Mouse (Mus musculus) lung, adult 2 months (tissue): ENCODE data around the gene Ern1. TPM values are rescaled to one million over a fixed set of nuclear protein-coding genes. Genes with fewer than 3 reads are reported as not detected.
A peak's percentile ranks its signal among the peaks of the same experiment; 100 is the strongest.
"Not testable (repeated sequence)": the region's sequence is repeated elsewhere in the genome, so short reads cannot be mapped to it uniquely, and the experiment has no call there.

Source experiments
- DNase-seq: peaks from one replicate; pipeline ENCODE4 v3.0.0; 2022
- H3K4me1 ChIP-seq: fragments of 200-500 bp; 2 replicates; pipeline ENCODE4 v1.6.1; 2011; ENCODE audit warnings: low read length; ENCODE audit not compliant: control insufficient read depth, insufficient read depth
- H3K4me3 ChIP-seq: fragments of 200-500 bp; replicated peaks from 2 replicates; pipeline ENCODE3; 2011; ENCODE audit warnings: low read depth, mild to moderate bottlenecking, control low read depth, low read length; ENCODE audit errors: extremely low read depth
- CTCF ChIP-seq: fragments of 200-500 bp; IDR thresholded peaks from 2 replicates; pipeline ENCODE4 v1.5.1; 2011; ENCODE audit warnings: mild to moderate bottlenecking, low read length, control low read depth; ENCODE audit not compliant: insufficient read depth
- POLR2A ChIP-seq: fragments of 200-500 bp; IDR thresholded peaks from 2 replicates; pipeline ENCODE4 v1.6.1; 2011; ENCODE audit warnings: low read depth, mild to moderate bottlenecking, control low read depth, low read length, borderline replicate concordance; ENCODE audit errors: extremely low read depth
- WGBS: fragments of 180-500 bp; shearing (Covaris S2); methylation state at CpG from one replicate; pipeline ENCODE4 v1.1.7; 2018; 5-methylcytosine and 5-hydroxymethylcytosine counted together
- polyA plus RNA-seq: library from polyadenylated mRNA; depleted of rRNA; stranded (reverse); fragments of >200 nt; gene quantifications from 2 replicates; pipeline ENCODE4 v1.2.3, GENCODE M21; 2012

Ern1 gene
- polyA plus RNA-seq, 1 experiment, result 23.0 TPM

DNA sequence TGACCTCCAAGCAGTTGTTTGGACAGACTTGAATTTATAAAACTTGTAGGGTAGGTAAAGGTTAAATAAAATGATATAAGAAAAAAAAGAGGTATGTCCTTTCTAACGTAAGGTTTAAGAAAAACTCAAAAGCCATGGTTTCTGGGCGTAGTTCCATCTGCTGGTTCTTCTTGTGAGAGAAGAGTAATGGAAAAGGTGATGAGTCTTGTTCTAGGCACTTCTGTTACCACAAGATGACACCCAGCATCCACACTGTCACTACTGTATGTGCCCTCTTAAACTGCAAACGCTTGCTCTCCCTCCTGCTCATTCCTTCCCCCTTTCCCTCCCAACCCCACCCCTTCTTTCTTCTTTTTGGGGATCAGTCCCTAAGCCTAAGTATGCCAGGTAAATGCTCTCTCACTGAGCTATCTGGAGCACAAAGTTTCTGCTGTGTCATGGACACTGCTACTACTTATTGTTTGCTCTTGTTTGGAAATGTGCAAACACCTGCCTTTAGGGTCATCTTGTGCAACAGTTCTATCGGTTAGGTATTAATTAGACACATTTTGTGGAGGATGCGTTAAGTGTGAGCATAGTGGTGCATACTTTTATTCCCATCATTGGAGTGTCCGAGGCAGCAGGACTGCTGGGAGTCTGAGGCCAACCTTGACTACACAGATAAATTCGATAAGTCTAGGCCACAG is 5.5 kb upstream of the Ern1 start:
- no peak for DNase-seq
- H3K4me1 ChIP-seq, result no peaks in the 10 kb centered on the region; the same call in 1 of the 2 replicates
- 73% methylated on average over 7 of the region's 7 CpGs for WGBS
- no peak for TF ChIP-seq POLR2A
- TF ChIP-seq CTCF, result no peak
- no peak overlapping the region for H3K4me3 ChIP-seq

DNA sequence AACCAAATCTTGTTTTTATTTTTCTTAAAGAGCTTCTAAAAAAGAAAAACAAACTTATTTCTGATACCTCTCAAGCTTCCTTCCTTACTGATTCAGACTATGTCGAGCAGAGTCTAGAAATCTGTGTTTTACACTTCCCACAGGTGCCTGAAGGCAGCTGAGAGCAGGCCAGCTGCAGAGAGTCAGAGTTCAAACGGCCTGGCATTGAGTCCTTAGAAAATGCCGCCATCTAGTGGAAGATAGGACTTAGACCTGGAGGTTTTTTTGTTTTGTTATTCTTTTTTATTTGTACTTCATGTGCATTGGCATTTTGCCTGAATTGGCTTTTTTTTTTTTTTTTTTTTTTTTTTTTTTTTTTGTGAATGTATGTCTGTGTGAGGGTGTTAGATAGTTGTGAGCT is 3.7 kb upstream of the Ern1 start:
- no peak for DNase-seq

DNA sequence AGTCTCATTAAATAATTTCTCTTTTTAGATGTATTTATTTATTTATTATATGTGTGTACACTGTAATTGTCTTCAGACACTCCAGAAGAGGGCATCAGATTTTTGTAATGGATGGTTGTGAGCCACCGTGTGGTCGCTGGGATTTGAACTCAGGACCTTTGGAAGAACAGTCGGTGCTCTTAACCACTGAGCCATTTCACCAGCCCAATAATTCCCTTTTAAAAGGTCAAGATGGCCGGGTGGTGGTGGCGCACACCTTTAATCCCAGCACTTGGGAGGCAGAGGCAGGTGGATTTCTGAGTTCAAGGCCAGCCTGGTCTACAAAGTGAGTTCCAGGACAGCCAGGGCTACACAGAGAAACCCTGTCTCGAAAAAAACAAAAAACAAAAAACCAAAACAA is 2.9 kb upstream of the Ern1 start:
- not testable (repeated sequence) for H3K4me3 ChIP-seq, DNase-seq, H3K4me1 ChIP-seq
- 80% methylated on average over 6 of the region's 6 CpGs for WGBS

More for the DNA sequence above, 3.7 kb upstream of the Ern1 start:
- Histone ChIP-seq H3K4me1 (peaks cover 1% of the 10 kb centered on the region; the same call in 1 of the 2 replicates), H3K4me3 (no peak overlapping the region)
- WGBS, result under 1% methylated on average over 3 of the region's 3 CpGs
- TF ChIP-seq CTCF (peak; percentile 47; the same call in 1 of the 2 replicates), POLR2A (no peak)

DNA sequence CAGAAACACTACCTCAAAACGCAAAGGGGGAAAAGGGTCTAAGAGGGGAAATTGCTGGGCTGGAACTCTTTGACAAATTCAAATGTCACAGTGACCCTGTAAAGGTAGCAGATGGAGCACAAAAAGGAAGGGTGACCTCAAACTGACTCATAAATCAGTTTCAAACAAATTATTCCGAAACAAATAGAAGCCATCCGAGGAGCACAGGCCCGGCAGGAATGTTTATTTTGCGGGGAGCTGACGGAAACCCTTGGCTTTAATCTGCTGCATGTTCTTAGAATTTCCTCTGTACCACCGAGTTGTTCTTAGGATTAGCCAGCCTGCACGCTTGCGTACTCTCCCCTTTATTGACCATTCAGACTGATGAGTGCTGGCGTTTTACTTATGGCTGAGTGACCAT is 2.4 kb upstream of the Ern1 start:
- Histone ChIP-seq H3K4me1 (peaks cover 7% of the 10 kb centered on the region), H3K4me3 (no peak overlapping the region)
- no peak for TF ChIP-seq CTCF
- no peak for TF ChIP-seq POLR2A
- WGBS, result 31% methylated on average over 10 of the region's 10 CpGs
- no peak for DNase-seq

DNA sequence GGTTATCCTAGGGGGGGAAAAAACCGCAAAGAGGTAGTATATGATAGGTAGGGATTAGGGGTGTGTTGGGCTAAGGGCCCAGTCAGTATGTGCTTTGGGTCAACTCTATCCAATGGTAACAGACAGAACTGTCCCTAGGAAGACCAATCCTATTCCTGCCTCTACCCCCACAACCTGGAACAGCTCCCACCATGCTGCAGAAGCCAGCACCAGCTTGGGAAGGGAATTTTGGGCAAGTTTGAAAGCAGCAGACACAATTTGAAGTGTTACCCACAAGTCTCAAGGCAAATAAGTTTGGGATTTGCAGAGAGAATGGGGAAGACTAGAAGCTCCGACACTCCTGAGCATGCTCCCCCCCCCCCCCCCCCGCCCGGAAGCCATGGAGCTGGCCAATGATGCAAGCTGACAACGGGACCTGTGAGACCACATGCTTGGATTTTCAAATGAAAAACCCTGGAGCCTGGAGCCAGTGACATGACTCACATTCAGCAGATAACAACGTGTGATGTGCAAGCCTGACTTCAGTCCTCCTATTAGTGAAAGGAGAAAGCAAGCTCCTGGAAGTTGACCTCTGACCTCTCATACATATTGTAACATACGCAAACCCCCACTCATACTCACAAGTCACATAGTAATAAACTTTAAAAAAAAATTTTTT is 1.5 kb upstream of the Ern1 start:
- whole genome bisulfite sequencing, result 42% methylated on average over 7 of the region's 7 CpGs
- no peak for TF ChIP-seq CTCF
- peaks cover 11% of the 10 kb centered on the region for H3K4me1 ChIP-seq
- no peak for DNase-seq
- no peak overlapping the region for H3K4me3 ChIP-seq

DNA sequence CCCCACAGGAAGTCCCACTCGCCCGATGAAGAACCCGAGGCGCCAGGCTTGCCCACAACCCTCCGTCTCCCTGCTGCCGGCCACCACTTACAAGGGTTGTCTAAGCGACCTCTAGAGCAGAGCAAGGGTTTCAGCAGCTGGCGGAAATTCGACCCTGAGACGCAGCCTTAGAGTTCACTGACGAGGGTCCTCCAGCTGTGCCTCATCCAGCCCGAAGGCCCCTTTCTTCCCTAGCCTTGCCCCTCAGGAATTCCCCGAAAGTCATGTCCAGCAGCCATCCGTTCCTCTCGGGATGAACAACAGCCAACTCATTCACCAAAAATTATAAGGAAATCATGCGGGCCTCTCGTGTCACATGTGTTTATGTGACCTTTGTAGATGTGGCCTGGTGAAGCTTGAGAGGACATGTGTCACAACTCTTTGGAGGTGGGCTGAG is 492 bp upstream of the Ern1 start:
- no peak for TF ChIP-seq CTCF
- no peak for TF ChIP-seq POLR2A
- WGBS, result 7% methylated on average over 17 of the region's 17 CpGs
- DNase-seq, result no peak
- Histone ChIP-seq H3K4me3 (peak overlapping the region; percentile 6), H3K4me1 (peaks cover 11% of the 10 kb centered on the region)

DNA sequence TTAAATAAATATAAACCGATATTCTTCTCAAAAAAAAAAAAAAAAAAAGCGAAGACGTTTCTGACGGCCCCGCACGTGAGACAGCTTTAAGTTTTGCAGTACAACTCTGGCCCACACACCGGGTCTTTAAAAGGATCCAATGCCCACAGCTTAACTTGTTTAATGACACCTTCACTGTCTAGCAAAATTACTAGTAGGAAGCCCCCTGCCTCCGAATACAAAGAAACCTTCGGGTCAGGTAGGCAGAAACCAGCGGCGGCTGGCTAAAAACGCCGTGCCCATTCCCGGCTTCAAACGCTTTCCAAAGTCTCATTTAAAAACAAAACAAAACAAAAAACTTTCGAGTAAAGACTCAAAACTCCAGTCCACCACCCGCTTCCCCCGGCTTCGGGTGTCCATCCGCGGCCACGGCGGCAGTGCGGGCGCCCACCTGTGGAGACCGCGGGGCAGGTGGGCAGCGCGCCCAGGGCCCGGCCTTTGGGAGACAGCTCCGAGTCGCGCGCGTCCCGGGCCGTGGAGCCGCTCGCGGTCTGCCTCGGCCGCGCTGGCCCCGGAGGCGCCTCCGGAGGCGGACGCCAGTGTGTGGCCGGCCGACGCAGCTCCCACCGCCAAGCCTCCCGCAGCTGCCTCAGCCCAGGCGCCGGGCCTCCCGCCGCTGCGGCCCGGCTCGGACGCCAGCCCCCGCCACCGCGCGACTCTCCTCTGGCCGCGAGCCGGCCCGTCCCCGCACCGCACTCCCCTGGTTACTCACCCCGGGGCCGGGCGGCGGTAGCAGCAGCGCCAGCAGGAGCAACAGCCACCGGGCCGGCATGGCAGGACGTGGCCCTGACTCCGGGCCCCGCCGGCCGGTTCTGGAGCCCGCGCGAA is 553 bp downstream of the Ern1 start:
- WGBS, result under 1% methylated on average over 78 of the region's 86 CpGs
- H3K4me3 ChIP-seq, result peak overlapping the region; percentile 60
- H3K4me1 ChIP-seq, result peaks cover 14% of the 10 kb centered on the region
- DNase-seq, result no peak
- TF ChIP-seq CTCF, result no peak
- TF ChIP-seq POLR2A, result no peak

DNA sequence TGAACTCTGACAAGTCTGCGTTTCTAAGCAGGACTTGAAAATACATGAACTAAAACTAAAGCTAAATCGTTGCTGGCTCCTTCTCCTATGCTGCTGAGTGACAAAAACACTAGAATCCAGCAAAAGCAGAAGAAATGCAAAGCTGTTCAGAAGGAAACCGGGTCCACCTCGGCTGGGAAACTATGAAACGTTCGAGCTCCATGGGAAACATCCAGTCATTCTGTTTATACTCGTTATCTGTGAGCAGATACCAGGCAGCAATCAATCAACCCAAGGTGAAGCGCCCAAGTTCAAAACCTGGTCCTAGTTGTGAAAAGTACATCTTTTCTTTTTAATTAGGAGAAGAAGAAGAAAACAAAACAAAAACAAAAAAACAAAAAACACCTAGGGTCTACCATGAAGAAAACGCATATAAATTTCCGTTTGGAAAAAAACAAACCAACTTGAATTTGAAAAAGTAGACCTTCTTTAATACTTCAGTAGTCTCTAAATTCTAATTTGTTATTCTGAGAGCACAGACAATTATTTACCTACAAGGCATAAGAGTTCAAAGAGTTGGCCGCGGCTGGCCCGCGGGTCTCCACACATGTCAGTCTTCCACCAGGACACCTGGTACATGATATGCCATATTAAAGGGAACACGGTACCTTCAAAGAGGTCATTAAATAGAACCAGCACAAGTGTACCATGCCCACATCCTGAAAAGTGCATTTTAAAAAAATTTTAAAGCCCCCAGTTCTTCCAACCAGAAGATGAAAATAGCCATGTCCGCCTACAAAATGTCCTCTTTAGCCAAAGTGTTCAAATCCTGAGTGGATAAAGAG is 1.4 kb downstream of the Ern1 start:
- TF ChIP-seq POLR2A (no peak), CTCF (no peak)
- peaks cover 14% of the 10 kb centered on the region for H3K4me1 ChIP-seq
- peak overlapping the region; percentile 60 for H3K4me3 ChIP-seq
- 20% methylated on average over 16 of the region's 16 CpGs for WGBS
- no peak for DNase-seq

DNA sequence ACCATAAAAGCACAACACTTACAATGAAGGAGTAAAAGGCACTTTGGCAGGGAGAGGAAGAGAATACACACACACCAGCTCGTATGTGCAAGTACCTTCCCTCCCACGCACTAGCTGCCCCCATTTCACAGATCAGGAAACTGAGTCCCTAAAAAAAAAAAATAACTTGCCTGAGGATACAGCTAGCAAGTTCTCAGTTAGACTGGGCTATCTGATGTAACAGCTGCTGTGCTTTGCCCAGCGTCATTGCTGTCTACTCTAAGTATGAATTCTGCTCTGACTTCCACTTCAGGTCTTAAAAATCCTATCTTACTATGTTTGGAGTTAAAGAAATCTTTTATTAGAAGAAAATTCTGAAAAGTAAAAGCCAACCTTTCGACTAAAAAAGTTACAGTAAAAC is 2.0 kb downstream of the Ern1 start:
- no peak for DNase-seq

More for the DNA sequence above, 2.0 kb downstream of the Ern1 start:
- no peak overlapping the region for H3K4me3 ChIP-seq
- peaks cover 16% of the 10 kb centered on the region for H3K4me1 ChIP-seq
- WGBS, result 67% methylated on average over 4 of the region's 4 CpGs
- no peak for TF ChIP-seq CTCF
- TF ChIP-seq POLR2A, result no peak
